Mouse (Mus musculus) cerebellum, adult 2 months (tissue): ENCODE results near the gene 1700016D06Rik.

Source experiments
- CTCF ChIP-seq: fragments of 200-500 bp; IDR thresholded peaks from 2 replicates; pipeline ENCODE4 v1.5.1; 2011; ENCODE audit warnings: low read depth, mild to moderate bottlenecking, control low read depth, low read length, moderate library complexity, borderline replicate concordance; ENCODE audit not compliant: insufficient read depth
- POLR2A ChIP-seq: fragments of 200-500 bp; IDR thresholded peaks from 2 replicates; pipeline ENCODE4 v1.6.1; 2011; ENCODE audit warnings: low read length, control low read depth, borderline replicate concordance; ENCODE audit not compliant: insufficient read depth

GRCm38 (mm10) chr8:11727273-11727650 lies 26.4 kb upstream of the 1700016D06Rik start:
- TF ChIP-seq CTCF: no peak
- no peak for TF ChIP-seq POLR2A
